Mouse (Mus musculus) cerebellum, postnatal 25 days (tissue): ENCODE results near the gene Serpinb6a.
"Not testable (repeated sequence)": the region's sequence is repeated elsewhere in the genome, so short reads cannot be mapped to it uniquely, and the experiment has no call there.

Experiments used
- DNase-seq, 2 experiments: peaks; one replicate each; pipeline ENCODE4 v3.0.0; 2021; ENCODE audit warnings: mixed read lengths in 2 of 2

Gene Serpinb6a

GRCm38 (mm10) chr13:33966574-33966973, 36.0 kb downstream of the Serpinb6a start:
- DNase-seq: no peak

- DNase-seq: no peak
Measured at GRCm38 (mm10) chr13:33966025-33966412, 36.6 kb downstream of the Serpinb6a start.

- no peak for DNase-seq
Measured at GRCm38 (mm10) chr13:33965056-33966024, 37.3 kb downstream of the Serpinb6a start.

- peak; percentile 66 to 72 for DNase-seq
Measured at GRCm38 (mm10) chr13:33964206-33965046, 38.2 kb downstream of the Serpinb6a start, which contains the start of gene Nqo2. Gene Nqo2 (plus strand): TSS chr13:33964687.

GRCm38 (mm10) chr13:33959771-33960170, 42.8 kb downstream of the Serpinb6a start:
- DNase-seq: no peak

- DNase-seq: peak in 1 of 2 experiments; percentile 49
Measured at GRCm38 (mm10) chr13:33956571-33957421, 45.8 kb downstream of the Serpinb6a start.

- DNase-seq: no peak
Measured at GRCm38 (mm10) chr13:33952947-33953346, 49.6 kb downstream of the Serpinb6a start.

- no peak for DNase-seq
Measured at GRCm38 (mm10) chr13:33952075-33952449, 50.5 kb downstream of the Serpinb6a start.

GRCm38 (mm10) chr13:33951308-33952074, 51.1 kb downstream of the Serpinb6a start:
- DNase-seq: no peak

- DNase-seq: peak in 1 of 2 experiments; percentile 45
Measured at GRCm38 (mm10) chr13:33942212-33942779, 60.3 kb downstream of the Serpinb6a start.

GRCm38 (mm10) chr13:33941288-33941808, 61.2 kb downstream of the Serpinb6a start:
- DNase-seq: no peak

GRCm38 (mm10) chr13:33937587-33937986, 65.0 kb downstream of the Serpinb6a start:
- not testable (repeated sequence) for DNase-seq

GRCm38 (mm10) chr13:33937151-33937550, 65.4 kb downstream of the Serpinb6a start:
- DNase-seq: no peak

- peak; percentile 79 for DNase-seq
Measured at GRCm38 (mm10) chr13:33935465-33936181, 67.0 kb downstream of the Serpinb6a start.

GRCm38 (mm10) chr13:33934743-33935142, 67.9 kb downstream of the Serpinb6a start:
- DNase-seq: no peak

GRCm38 (mm10) chr13:33930912-33931311, 71.7 kb downstream of the Serpinb6a start:
- no peak for DNase-seq

GRCm38 (mm10) chr13:33930281-33930680, 72.3 kb downstream of the Serpinb6a start:
- DNase-seq: no peak

GRCm38 (mm10) chr13:33921699-33922098, 80.9 kb downstream of the Serpinb6a start:
- no peak for DNase-seq

- DNase-seq: no peak
Measured at GRCm38 (mm10) chr13:33921041-33921440, 81.6 kb downstream of the Serpinb6a start.

- no peak for DNase-seq
Measured at GRCm38 (mm10) chr13:33906821-33907220, 95.8 kb downstream of the Serpinb6a start.
